Mouse (Mus musculus) mouse trophoblast stem cell (cell line): ENCODE results near the gene Pnp2.
"Not testable (repeated sequence)": the region's sequence is repeated elsewhere in the genome, so short reads cannot be mapped to it uniquely, and the experiment has no call there.

Experiments used
- in situ Hi-C, 2 experiments: fragments of 300-500 bp; cut with MseI, MboI; formaldehyde crosslinking; loops; 2 replicates in 1 of 2; 3 replicates in 1 of 2; pipeline ENCODE4 v1.15.1; 2025

Pnp2 gene

GRCm38 (mm10) chr14:50957146-50957545 is 1.4 kb downstream of the Pnp2 start:
- in situ Hi-C loops = not testable (repeated sequence)

- in situ Hi-C loops = not testable (repeated sequence)
These were observed 2.6 kb downstream of the Pnp2 start for GRCm38 (mm10) chr14:50958289-50958995.

DNA sequence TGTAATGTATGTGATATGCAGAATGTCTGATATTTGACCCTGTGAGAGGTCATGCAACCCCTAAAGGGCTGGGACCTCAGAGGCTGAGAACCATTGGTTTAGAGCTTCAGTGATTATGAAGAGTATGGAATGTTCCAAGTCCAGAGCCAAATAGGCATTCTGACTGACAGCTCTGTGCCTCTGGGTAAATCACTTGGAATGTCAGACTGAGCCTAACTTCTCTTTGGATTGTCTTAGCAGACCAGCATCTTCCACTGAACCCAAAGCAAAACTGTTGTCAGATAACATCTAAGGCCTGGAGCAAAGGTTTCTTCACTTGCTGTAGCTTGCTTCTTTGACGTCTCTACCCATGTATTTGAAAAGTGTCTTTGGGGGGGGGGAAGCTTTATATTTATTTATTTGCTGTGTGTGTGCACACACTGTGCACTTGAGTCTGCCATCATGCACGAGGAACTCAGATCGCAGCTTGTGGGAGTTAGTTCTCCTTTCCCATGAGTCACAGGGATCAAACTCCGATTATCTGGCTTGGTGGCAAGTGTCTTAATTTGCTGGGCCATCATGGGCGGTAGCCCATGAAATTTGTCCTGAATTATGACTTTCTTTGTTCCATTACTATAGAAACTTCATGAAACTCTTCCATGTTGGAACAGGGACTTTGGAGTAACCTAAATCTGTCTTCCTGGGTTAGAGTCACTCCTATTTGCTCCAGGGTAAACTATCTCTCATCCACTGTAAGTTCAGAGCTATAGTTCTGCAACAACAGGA is 12.6 kb downstream of the Pnp2 start:
- in situ Hi-C loops = no loop called here

DNA sequence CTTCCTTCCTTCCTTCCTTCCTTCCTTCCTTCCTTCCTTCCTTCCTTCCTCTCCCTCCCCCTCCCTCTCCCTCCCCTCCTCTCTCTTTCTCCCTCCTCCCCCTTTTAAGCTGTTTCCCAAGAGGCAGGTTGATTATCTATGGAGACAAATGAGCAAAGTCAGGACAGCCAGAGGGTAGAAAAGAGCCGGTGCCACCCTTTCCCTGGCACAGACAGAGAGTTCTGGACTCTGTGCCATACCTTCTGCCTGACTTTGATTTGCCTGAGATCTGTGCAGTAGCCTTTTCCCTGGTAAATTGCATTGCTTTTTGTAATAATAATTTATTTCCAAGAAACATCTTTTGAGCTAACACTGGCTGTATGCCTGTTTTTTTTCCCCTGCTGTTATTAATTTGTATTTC is 13.2 kb downstream of the Pnp2 start:
- in situ Hi-C loops = no loop called here

GRCm38 (mm10) chr14:50969558-50970544 is 14.1 kb downstream of the Pnp2 start:
- in situ Hi-C loops = no loop called here

DNA sequence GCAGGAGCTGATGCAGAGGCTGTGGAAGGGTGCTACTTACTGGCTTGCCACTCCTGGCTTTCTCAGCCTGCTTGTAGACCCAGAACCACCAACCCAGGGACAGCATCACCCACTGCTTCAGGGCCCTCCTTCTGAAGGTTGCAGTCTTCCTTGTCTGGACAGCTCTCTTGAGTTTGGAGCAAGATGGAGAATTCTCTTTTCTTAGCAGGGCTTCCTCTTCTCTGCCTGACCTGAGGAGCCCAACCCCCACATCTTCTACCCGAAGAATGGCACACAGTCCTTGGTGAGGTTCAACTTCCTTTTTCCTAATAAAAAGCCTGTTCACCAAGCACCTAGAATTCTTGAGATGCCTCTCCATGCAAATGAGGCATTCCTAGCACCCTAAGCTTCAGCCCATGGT is 15.0 kb downstream of the Pnp2 start:
- in situ Hi-C loops = no loop called here

GRCm38 (mm10) chr14:50973054-50973453 is 17.3 kb downstream of the Pnp2 start:
- in situ Hi-C loops = not testable (repeated sequence)

DNA sequence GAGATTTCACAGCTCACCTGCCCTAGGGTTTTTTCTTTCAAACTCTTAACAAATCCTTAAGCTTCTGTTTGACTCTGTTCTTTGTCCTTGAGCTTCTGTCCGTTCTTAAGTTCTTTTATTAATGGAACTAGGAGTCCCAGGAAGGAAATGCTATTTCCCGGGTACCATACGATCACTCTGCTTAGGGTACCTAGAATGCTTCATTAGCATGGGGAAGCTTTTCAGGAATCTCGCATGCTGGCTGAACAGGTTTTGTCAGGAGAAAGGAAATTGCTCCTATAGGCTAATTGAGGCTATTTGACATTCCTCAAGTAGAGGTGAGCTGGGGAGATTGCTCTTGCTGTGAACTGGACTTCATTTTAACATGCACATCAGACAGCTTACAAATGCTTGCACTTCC is 17.9 kb downstream of the Pnp2 start:
- in situ Hi-C loops = no loop called here

DNA sequence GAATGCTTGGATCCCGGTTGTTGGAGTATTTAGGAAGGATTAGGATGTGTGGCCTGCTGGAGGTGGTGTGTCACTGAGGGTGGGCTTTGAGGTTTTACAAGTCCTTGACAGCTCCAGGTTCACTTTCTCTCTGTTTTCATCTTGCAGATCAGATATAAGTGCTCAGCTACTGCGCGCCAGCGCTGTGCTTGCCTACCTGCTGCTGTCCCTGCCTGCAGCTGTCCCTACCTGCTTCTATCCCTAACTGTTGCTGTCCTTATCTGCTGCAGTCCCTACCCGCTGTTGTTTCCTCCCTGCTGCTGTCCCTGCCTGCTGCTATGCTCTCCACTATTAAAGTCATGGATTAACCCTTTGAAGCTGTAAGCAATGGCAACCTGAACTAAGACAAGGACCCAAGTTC is 19.2 kb downstream of the Pnp2 start:
- in situ Hi-C loops = no loop called here

- in situ Hi-C loops = no loop called here
These were observed 20.9 kb downstream of the Pnp2 start for GRCm38 (mm10) chr14:50976674-50977073.

GRCm38 (mm10) chr14:50978451-50978850 is 22.7 kb downstream of the Pnp2 start:
- in situ Hi-C loops = not testable (repeated sequence)

GRCm38 (mm10) chr14:50979631-50980030 is 23.8 kb downstream of the Pnp2 start:
- in situ Hi-C loops = no loop called here

GRCm38 (mm10) chr14:50981207-50981606 is 25.4 kb downstream of the Pnp2 start:
- in situ Hi-C loops = no loop called here

GRCm38 (mm10) chr14:50981837-50982236 is 26.0 kb downstream of the Pnp2 start:
- in situ Hi-C loops = no loop called here

- in situ Hi-C loops = no loop called here
These were observed 31.9 kb downstream of the Pnp2 start for GRCm38 (mm10) chr14:50987668-50988067.

DNA sequence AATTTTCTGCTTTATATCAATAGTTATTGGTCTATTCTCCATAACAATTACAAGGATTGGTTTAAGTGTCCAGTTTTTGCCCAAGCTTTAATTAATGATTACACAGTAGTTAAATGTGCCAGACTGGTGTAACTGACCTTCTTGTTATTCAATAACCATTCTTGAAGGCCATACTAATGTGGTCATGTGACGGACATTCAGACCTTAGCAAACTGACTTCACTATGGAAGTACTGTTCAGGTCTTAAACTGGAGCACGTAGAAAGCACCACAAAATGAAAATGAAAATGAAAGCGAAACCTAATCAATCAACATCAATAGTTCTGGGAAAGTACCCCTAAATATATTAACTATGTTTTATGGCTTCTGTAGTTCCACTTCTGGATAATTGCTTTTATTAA is 35.2 kb downstream of the Pnp2 start:
- in situ Hi-C loops = no loop called here

- in situ Hi-C loops = no loop called here
These were observed 41.3 kb downstream of the Pnp2 start for GRCm38 (mm10) chr14:50997088-50997487.

- in situ Hi-C loops = no loop called here
These were observed 42.3 kb downstream of the Pnp2 start for GRCm38 (mm10) chr14:50997999-50998666.

DNA sequence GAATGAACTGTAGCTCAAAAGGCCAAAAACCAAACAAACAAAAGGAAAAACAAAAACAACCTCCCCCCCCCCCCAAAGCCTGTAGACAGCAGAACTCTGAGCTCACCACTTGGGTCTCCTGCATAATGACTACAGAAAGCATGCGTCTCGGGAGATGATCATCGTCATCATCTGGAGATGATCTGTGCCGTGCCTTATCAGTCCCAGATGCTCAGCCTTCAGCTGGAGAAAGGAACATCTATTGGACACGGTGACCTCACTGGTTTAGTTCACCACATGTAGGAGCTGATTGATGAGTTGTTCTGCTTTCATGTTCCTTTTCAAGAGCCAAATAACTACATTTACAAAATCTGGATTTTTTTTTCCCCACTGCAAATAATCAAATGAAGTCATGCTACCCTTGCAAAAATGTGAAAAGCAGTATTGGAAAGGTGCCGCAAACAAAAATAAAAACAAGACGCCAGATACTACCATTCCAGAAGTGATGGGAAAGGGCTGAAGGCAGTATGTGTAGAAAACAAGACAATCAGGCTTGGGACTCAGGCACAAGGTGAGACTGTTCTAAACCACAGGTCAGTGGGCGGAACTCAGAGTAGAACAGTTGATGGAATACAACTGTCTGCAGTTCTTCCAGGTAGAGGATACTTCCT is 51.5 kb downstream of the Pnp2 start, which contains the start of gene Rnase10:
TSS of gene Rnase10 (plus strand) at position 600 of the 650 bp plus-strand sequence.
- in situ Hi-C loops = no loop called here

DNA sequence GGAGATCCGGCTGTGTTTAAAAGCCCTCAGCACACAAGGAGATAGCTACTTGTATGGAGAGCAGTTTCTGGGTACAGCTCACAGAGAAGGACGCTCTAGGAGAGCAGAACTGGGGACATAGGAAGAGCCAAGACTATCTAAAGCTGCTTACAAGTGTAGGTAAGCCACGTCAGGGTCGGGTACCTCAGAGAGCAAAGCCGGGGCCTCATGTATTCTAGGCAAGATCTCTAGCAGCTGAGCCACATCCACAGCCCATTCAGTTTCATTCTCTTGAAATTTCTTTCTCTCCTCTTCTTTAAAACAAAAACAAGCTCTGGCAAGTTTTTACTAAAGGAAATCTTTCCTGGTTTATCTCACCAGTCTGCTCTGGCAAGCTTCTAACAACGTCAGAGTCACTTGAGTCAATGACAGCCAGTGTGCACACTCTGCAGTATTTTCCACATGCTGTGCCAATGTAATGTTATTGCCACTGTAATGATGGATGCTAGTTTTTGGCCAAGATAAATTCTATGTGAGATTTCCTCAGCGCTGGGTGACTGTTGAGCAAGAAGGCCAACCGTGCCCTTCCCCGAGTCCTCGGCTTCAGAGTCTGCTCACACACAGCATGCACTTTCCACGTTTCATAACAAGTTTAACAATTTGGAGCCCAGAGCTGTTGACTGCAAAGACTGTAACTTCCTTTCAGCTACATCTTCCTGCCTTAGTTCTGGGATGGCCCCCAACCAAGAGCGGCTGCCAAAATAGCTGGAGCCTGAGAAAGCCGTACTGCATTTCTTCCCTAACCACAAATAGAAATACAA is 52.3 kb downstream of the Pnp2 start:
- in situ Hi-C loops = no loop called here
